Mouse (Mus musculus) cortical plate, adult 2 months (tissue): ENCODE data around the gene Cep78.

ENCODE experiments used
- CTCF ChIP-seq: fragments of 200-500 bp; IDR thresholded peaks from 2 replicates; pipeline ENCODE4 v1.5.1; 2011; ENCODE audit warnings: mild to moderate bottlenecking, control low read depth, low read length; ENCODE audit not compliant: insufficient read depth; ENCODE audit errors: extremely low read depth
- POLR2A ChIP-seq: fragments of 200-500 bp; IDR thresholded peaks from 2 replicates; pipeline ENCODE4 v1.6.1; 2011; ENCODE audit warnings: mild to moderate bottlenecking, low read length, control low read depth; ENCODE audit not compliant: insufficient read depth; ENCODE audit errors: extremely low read depth

GRCm38 (mm10) chr19:16027876-16028670, 43.3 kb upstream of the Cep78 start:
- no peak for TF ChIP-seq POLR2A
- no peak for TF ChIP-seq CTCF
